Mouse (Mus musculus) c-Kit-positive CD71-negative TER-119-negative erythroid progenitor cells, embryonic 14.5 days (primary cell): Measurements from ENCODE around the gene Suco.

Experiments used
- DNase-seq: peaks from one replicate; pipeline ENCODE4 v3.0.0-alpha.2; 2013; ENCODE audit warnings: low read depth

Gene Suco

DNA sequence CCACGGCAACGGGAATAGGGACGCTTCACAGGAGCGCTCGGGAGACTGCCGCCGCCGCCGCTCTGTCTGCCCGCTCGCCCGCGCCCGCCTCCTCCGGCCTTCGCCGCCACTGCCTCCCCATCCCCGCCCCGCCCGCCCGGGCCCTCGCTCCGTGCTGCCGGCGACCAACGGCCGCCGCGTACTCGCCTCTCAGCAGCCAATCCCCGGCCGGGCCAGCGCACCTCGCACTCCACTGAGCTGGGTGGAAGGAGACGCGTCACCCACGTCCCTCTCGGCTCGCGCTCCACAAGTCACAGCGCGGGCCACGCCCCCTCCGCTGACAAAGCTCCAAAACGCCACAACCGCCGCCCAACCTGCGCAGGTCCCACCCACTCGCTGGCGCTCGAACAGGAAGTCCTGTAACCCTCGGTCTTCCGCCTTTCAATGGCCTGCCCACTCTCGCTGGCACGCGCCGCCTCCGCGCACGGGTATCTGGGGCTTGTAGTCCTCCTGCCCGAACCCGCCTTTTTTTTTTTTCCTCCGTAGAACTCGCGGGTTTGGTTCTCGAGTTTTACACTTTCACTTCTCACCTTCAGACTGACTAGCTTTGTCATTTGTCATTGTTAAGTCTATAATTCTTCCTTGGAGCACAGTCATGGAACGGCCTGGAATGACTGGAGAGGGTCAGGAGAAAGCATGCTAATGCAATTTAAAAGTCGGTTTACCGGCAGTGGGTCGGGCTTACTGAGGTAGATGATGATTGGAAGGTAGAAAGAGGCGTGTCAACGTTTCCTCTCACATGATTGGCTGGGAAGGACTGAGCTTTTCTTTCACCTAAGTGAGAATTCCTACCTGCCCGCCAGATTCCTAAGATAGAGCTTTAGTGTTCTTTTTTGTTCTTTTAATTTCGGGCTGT, at the start of gene Suco:
Gene Suco, minus strand, starts transcription at position 130 of the 895 bp plus-strand sequence.
- peak; percentile 99 for DNase-seq

DNA sequence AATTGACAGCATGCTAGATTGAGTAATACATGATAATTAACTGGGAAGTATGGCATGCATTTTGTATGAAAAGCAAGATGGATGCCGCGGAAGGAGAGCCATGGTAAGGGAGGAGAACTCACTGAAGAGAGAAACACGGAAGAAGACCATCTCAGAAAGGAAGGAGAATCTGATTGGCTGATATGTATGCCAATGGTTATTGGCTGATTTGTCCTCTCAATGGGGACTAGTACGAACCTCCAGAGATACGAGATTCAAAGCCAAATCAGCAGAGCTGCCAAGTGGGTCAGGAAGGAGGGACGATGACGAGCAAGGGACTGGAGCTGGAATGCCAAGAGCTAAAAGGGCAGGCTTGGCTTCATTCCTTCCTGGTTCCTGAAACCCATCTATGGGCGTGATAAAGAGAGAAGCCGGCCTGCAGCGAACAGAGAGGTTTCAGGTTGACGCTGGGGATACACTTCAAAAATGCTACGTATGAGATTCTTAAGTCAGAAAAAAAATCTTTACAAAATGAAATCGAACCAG, 48.9 kb upstream of the Suco start:
- no peak for DNase-seq

DNA sequence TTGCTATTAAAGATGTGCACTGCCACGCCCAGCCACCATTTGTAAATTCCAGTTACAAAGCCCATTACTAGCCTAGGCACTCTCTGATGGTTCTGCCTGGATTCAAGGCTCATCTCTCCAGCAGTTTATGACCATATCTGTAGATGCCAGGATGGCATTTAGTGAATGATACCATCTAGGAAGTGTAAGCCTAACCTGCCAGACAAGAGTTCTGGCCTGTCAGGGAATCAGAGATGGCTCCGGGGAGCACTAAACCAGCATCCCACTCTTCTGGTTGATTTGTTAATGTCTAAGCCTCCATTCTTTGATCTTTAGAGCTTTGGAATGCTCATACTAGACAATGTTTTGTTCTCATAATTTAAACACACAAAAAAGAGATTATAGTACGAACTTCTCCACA, 47.8 kb upstream of the Suco start:
- no peak for DNase-seq

DNA sequence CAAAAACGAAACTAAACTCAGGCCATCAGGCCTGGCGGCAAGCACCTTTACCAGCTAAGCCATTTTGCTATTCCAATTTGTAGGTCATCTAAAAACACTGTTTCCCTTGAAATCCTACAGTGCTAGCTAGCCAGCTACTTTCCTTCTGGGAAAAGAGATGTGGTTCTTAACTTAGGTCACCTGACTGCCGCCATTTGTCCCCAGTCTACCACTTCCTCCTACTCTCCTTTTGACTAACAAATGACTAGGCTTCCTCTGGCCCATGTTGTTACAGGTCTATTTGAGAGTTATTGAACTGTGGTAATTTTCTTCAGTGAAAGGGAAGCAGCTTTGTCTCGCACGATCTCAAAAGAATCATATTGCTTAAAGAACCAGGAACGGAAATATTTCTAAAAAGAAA, 45.4 kb upstream of the Suco start:
- no peak for DNase-seq

DNA sequence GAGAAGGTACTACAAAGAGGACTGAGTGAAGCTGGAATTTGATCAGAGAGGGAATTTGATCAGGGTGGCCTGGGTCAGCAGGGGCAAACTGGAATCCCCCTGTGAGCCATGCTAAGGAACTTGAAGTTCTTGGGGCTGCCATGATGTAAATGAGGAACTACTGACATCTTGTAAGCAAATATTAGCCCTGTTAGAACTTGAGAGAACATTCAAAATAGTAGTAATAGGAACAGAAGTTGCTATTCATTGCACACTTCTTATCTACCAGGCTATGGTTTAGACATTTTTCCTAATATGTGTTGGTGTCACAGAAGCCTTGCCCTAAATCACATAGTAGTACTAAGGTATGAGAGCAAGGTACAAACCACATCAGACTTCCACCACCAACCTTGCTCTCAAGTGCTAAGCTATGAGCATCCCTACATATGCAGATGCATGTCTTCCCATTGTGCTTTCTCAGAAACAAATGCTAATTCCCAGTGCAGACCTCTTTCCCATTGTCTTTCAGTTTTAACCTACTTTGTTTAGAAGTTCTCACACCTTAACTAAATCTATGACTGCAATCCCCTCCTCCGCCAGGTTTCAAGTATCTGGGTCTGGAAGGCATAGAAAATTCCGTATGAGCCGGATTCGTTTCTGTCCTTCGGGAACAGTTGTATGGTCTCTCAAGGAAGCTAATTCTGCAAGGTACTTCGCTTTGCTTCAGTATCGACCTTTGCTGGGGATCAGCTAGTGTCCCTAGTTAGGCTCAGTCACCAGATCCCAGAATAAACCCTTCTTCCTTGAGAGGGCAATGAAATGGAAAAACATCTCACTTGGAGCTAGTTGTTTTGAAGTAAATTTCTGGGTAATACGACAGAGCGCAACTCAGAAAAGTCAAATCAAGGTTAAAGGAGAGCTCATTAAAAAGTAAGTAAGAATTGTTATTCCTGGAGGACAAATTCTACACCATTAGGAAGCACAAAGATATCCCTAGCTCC, 44.3 kb upstream of the Suco start:
- DNase-seq: no peak

DNA sequence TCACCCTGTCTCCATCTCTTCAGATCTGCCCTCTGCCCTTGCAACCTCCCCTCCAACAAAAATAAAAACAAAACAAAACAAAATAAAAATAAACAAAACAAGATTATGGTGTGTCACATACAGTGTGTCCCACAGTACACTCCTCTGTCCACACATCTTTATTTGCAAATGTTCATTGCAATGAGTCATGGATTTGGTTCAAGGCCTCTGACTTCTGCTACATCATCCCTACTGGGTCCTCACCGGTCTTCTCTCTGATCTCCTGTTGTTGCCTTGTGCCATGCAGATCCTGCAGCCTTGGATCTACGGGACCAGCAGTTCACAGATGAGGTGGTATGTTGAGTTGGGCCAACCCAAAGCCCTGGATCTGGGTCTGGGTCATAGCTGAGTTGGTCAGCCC, 43.1 kb upstream of the Suco start:
- no peak for DNase-seq

DNA sequence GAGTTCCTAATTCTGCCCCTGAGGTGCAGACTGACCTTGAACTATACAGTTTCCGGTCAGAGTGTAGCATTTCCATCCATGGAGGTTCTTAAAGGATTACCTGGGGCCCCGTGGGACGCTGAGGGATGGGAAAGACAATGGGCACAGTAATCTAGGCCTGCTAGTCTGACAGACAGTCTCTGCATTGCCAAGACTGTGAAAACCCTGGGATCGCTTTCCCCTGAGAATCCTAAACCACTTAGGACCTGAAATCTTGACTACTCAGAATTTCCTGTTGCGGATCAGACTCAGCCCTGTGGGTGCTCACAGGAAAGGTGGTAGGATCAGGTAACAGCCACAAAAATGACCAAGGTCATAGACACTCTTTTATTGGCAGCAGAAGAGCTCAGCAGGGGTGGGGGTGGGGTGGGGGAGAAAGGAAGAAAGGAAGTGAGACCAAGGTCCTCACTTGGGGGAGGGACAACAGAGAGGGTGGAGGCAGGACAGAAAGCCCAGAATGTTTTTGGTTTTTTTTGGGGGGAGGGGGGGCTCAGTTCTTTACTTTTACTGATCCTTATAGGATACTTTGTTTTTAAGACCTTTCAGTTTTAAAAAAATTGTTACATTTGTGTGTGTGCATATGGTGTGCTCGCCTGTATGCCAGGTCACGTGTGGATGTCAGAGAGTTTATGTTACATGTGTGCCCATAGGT, 42.3 kb upstream of the Suco start:
- no peak for DNase-seq

DNA sequence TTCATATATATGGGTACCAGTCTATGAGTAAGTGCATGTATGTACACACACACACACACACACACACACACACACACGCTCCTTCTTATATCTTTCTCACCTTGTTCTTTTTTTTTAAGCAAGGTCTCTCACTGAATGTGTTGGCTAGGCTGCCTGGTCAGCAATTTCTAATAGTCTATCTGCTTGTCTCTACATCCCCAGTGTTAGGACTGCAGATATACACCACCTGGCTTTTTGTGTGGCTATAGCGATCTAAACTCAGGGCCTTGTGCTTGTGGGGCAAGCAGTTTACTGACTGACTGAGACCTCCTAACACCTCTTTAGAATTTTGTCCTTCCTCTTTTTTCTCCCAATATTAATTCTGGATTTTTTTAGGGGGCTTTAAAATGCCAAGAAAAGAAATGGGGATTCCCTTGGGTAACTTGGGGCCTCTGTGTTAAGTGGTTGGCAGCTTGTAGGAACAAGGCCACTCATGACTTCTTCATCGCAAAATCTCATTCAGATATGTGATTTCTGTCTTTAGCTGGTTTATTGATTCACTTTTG, 41.5 kb upstream of the Suco start:
- no peak for DNase-seq

DNA sequence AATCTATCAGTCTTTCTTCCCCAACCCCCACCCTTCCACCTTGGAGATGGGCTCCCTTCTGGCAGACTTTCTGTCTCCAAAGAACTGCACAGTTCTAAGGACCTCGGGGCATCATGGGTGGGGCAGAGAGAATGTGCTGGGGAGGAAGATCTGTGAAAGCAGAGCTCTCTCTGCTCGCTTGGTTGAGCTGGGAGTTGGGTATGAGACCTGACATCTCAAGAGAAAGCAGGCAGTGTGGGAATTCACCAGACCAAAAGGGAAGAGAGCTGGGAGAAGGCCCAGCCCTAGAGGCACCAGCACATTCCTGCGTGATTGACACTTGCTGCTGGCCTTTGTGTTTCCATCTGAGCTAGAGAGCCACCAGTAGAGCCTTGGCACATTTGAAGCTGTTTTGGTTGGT, 39.6 kb upstream of the Suco start:
- no peak for DNase-seq

DNA sequence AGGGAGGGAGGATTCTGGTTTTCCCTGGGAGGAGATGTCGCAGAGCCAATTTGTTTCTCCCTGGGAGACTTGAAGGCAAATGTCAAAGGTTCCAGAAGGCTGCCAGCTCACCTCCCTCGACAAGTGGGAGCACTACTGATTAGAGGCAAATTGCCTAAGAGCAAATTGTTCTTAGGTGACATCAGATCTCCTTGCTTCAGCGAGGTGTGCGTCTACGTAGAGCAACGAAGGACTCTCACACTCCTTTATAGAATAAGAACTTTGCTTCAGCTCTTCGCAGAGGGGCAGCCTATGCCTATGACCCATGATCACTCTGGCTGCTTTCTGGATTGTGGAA, 37.1 kb upstream of the Suco start:
- no peak for DNase-seq

DNA sequence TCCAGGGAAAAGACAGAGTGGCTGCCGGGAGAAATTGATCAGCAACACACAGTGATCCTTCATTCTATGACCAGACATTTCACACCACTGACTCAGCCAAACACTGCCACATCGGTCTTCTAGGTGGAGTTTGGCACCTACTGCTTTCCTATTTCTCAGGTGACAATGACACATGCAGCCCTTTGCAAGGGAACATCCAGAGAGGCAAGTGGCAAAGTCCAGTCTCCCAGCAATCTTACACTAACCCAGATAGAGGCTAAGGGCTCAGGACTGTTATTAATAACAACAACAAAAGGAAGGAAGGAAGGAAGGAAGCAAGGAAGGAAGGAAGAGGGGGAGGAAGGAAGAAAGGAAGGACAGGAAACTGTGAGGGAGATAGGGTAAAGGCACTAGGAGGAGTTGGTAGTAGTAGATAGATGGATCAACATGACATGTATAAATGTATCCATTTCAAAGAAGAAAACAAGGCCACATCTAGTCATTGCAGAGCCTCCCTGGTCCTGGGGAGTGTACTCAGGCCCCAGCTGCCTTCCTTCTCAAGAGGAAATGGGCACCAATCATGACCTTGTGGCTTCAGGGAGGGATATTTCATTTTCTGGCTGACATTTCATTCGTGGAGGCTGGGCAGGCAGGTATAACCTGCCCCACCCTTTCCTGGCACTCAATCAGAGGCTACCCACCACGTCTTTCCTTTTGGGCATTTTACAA, 36.6 kb upstream of the Suco start:
- DNase-seq: no peak

DNA sequence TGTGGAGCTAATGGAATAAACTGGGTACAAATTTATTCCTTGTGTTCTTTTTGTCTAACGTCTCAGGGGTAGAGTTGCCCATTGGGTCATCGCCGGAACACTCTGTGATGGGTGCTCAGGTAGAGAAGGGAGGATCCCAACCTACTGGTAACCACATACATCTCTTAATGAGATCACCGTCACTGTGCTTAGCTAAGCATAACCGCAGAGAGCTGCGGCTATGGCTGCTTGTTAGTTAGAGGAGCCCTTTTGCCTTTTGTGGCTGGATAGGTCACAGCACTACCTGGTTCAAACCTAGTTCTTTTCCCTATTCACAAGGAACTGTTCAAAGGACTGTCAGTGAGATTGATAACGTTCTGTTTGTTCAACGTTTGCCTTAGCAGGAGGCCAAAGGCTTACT, 32.6 kb upstream of the Suco start:
- DNase-seq: no peak

DNA sequence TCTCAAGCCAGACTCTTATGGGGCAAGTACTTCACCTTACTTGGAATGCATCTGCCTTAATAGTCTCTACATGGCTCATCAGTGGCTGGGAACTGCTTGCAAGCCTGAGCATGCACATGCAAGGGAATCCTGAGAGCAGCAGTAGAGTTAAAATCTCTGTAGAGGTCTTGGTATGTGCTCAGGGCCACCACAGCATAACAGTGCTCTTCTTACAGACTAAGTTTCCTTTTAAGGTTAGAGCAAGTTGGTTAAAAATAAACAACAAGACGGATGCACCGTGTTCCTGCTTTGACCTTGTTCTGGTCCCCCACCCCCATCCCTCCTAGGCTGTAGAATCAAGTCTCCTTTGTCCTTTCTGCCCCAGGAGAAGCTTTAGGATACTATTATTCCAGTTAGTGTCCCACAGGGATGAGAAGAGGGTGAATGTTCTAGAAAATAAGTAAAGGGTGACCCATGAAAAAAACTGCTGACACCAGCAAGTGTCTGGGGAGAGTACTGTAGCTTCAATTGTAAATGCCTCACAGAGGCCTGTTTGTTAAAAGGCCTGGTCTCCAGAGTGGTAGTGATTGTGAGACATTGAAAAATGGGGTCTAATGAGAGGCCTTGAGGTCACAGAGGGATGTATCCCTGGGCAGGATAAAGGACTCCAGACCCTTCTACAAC, 31.4 kb upstream of the Suco start:
- DNase-seq: no peak

DNA sequence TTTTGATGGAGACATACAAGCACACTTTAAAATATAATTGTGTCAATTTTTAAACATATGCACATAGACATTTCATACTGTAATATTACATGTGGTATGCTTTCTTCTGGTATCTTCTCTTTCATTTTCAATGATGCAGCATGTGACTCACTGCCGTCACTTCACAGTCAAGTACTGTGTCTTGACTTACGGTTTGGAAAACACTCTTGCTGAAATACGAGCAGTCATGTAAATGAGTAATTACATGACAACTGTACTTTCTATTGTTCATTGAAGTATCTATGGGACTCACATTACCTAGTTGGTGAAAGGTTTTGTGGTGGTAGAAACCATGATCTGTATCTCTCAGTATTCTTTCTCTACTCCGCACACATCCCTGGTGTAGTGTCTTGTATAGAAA, 30.6 kb upstream of the Suco start:
- DNase-seq: no peak

DNA sequence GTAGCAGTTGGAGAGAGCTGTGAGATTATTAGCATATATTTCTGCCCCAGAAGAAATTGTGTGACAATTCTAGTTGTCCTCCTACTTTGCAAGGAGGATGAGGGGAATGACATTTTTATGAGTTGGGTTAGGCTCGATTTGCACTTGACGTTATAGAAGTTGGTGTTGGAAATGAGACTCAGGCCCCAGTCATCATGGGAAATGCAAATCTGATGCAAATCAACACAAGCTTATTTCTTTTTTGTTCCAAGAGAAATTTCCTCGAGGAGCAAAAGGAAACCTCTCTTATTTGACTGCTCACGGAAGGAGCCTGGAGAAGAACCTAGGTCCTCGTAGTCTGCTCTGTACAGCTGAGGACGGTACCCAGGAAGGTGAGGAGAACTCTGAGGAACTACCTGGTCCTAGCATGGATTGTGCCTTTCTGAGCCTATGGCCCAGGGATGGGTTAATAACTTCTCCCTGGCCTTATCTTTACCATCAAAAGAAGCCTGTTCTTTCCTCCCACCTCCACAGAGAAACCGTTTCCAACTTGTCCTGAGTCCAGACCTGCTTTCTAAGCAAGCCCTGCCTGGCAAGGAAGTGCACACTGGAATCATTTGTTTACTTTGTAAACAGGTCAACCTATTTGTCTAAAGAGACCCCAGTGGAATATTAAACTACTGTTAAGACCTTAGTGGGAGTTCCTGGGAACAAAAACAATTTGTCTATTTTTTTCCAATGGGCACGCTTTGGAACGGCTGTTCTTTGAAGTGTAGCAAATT, 26.4 kb upstream of the Suco start:
- DNase-seq: no peak

DNA sequence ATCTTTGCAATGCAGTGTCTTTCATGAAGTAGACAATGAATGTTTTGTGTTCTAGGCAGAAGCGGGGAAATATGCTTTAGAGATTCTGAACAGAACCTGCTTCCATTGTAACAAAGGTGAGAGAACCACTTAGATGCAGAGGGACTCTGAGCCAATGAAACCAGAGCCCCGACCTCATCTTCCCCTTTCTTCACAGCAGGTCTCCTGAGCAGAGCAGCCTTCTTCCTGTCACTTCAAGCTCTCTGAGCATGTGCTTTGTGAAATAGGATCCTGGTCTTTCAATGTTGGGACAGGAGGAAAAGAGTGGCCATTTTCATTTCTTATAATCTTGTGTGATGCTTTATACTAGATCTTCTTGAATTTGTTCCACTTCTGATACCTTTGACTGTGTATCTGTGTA, 23.6 kb upstream of the Suco start:
- no peak for DNase-seq

DNA sequence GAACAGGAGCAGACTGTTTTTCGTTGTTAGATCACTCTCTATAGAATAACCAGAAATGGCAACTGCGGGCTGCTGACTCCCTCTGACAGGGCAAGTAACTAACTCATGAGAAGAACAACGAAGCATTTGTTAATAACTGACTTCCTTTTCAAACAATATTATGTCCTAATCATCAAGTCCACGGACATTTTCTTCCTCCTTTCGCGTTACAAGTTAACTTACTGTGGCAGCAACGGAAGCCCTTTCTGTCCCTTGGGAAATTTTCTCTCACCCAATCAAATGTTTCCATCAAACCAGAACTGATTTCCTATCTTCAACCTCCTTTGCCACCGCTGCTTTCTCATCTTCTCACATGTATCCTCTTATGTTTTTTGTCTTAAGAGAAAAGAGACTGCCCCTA, 20.8 kb upstream of the Suco start:
- no peak for DNase-seq

DNA sequence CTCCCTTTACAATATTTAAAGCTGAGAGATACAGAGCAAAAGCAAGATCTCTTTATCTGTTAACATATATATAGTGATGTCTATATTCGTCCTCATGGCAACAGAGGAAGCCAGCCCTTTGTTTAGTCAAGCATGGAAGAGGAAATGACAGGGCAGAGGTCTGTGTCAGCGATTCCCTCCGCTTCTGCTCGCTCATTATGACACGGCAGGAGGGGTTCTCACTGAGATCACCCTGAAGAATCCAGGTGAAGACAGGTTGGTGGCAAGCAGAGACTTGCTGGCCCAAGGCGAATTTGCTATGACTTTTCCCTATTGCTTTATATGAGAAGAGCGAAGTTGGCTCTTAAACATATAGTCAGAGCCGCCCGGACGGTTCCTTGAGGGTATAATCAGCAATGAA, 19.6 kb upstream of the Suco start:
- no peak for DNase-seq

DNA sequence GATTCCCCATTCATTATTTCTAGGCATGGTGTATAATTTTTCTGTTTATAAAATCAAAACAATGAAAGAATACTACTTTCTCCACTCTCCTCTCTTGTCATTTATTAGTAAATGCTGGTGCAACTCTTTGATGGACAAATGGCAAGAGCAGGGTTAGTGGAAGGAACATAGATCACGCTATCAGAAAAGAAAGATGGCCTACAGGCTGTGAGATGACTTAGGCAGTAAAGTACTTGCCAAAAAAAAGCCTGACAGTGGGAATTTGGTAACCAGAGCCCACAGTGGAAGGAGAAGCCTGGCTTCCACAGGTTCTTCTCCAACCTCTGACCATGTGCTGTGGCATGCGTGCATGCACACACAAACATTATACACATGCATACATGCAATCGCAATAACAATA, 18.5 kb upstream of the Suco start:
- no peak for DNase-seq

DNA sequence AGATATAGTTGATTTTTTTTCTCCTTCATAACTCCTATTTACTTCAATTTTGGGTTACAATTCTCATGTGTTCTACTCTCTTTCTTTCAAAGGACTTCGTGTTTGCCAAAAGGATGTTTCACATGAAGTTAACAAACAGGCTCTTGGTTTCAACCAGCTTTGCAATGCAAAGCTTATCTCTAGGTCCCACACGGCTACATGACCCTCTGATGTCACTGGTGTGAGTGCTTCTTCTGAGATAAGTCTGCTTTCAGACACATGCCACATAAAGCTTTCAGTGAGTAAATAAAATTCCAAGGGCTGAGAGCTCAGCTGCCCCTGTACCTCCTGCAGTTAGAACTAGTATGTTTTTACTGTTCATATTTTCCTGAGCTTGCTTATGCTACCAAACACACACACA, 18.1 kb upstream of the Suco start:
- no peak for DNase-seq
